Mouse (Mus musculus) gastrocnemius, postnatal 10 days (tissue): Measurements from ENCODE around the gene Tmprss7. TPM values are rescaled to one million over a fixed set of nuclear protein-coding genes. Genes with fewer than 3 reads are reported as not detected.

Experiments
- DNase-seq: peaks from one replicate; pipeline ENCODE4 v3.0.0; 2021; ENCODE audit warnings: mixed read lengths
- long read RNA-seq, 2 experiments: library from polyadenylated mRNA; stranded (forward); transcript quantifications; one replicate each; pipeline ENCODE4 v2.0.0; 2021
- total RNA-seq, 2 experiments: library from RNA; stranded (reverse); gene quantifications; 2 replicates each; pipeline ENCODE4 v1.2.3; 2021

The Tmprss7 gene
- total RNA-seq: not detected
- long read RNA-seq, experiment 1: 0 reads
- long read RNA-seq, experiment 2: 0 reads

GRCm38 (mm10) chr16:45693558-45693957 lies at the start of gene Tmprss7:
TSS of gene Tmprss7 (minus strand) at chr16:45693658.
- no peak for DNase-seq

GRCm38 (mm10) chr16:45742615-45743476 lies 49.4 kb upstream of the Tmprss7 start, which contains the start of gene Abhd10:
TSS of gene Abhd10 (minus strand) at chr16:45742955.
- peak; percentile 98 for DNase-seq

DNA sequence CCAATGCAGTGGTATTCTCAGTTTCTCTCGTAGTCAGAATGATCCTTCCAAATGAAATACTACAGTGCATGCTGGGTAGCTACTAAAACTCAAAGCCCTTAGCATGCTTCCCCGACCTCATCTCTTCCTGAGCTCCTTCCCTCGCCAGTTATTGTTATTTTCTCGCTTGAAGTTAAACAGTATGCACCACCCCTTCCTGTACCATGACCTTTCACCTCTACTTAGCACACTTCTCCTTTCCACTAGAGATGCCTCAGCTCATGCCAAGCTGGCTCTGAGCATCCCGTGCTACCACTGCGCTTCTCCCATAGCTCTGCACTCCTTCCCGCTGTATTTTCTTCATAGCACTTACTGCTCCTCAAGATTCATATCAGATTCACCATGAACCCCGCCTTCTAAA lies 44.4 kb upstream of the Tmprss7 start:
- DNase-seq: no peak

DNA sequence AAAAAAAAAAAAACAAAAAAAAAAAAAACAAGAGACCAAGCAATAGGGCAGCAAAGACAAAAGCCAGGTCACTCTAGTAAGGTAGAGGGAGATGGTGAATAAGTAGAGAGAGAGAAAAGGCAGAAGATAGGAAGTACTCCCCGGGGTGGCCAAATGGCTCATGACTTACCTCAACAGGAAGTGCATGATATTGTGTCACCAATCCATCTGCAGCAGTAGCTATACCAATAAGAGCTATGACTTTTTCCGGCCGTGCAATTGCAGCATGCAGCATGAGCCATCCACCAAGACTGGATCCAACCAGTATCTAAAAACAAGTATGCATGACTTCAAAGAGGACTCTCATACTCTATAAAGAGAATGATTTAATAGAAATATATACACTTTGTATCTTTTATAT lies 43.3 kb upstream of the Tmprss7 start:
- DNase-seq: no peak

DNA sequence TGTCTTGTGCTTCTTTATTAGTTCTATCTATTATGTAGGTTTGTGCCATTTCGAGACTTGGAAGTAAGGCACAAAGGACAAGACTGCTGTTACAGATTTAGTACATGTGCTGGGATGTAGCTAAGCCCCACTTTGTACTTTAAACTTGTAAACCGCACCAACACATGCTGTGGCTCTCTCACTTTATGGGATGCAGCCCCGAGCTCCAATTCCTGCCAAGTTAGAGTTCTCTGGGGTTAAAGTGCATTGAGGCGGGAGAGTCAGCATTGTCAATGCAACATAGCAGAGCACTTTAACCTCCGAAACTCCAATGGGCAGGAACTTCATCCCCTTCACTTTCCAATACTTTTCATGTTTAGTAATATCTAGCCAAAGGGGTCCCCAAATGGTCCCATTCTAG lies 35.7 kb upstream of the Tmprss7 start:
- DNase-seq: no peak

DNA sequence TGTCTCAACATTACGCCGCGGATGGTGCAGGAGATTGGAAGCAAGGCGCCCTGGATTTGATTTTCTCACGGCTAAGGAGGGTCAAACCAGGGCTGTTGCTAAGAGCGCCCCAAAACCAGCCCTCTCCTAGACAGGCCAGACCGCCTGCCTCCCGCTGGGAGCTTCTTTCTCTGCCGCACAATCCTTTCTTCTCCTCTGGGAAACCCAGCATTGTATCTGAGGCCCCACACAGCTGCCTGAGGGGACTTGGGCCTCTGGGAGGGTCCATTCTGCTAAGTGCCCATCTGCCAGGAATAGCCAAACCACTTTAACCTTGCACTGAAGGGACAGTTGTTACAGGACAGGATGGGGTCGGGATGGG lies 31.3 kb upstream of the Tmprss7 start:
- no peak for DNase-seq

- DNase-seq: peak; percentile 32
Observed at GRCm38 (mm10) chr16:45724061-45724741, 30.7 kb upstream of the Tmprss7 start, which contains the start of gene Tagln3. TSS of gene Tagln3 (minus strand) at chr16:45724608.

DNA sequence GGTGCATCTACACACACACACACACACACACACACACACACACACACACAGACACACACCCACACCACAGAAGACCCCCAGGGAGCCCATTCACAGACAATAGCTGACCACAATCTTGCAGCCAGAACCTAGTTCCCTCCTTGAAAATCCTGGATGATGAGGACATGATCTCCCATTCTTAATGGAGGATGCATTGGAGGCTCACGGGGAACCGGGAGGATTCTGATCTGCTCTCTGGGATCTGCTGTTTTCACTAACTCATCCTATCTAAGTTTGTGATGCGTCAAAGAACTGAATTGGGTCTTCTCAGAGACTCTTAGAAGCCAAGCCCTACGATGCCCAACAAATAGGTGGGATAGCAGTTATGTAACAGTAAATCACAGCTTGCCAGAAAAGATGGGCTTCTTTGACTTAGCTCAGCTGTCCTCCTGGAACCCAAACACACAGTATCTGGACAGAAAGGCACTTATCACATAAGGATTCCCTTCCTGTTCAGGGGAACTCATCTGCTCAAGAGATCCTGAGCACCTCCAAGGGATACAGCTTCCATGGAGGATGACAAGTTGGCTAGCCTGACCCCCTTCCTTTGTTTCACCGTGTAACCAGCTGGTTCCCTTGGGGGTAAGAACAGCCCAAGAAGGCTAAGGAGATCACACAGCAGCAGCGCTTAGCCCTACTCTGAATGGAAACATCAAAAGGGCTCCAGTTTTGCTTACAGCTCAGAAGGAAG lies 29.9 kb upstream of the Tmprss7 start:
- no peak for DNase-seq

- no peak for DNase-seq
Observed at GRCm38 (mm10) chr16:45722460-45722951, 29.0 kb upstream of the Tmprss7 start.

GRCm38 (mm10) chr16:45720022-45720630 lies 26.7 kb upstream of the Tmprss7 start:
- no peak for DNase-seq

DNA sequence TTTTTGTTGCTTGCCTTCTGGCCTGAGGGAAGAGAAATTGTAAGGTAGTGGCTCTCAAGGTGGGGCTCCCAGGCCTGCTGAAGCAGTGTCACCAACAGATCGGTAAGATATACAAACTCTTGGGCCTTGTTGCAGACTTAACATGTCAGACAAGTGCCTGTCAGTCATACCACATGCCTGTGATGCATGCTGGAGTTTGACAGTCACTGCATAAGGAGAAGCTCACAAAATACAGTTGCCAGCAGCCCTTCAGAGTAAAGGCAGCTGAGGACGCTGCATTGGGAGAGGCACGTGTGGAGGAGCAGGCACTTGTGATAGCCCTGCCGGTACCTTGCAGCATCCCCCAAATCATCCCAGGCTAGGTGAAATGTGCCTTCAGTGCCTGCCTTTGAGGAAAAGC lies 24.8 kb upstream of the Tmprss7 start:
- no peak for DNase-seq

- no peak for DNase-seq
Observed at GRCm38 (mm10) chr16:45714489-45715150, 21.2 kb upstream of the Tmprss7 start.

- no peak for DNase-seq
Observed at GRCm38 (mm10) chr16:45713878-45714277, 20.4 kb upstream of the Tmprss7 start.

DNA sequence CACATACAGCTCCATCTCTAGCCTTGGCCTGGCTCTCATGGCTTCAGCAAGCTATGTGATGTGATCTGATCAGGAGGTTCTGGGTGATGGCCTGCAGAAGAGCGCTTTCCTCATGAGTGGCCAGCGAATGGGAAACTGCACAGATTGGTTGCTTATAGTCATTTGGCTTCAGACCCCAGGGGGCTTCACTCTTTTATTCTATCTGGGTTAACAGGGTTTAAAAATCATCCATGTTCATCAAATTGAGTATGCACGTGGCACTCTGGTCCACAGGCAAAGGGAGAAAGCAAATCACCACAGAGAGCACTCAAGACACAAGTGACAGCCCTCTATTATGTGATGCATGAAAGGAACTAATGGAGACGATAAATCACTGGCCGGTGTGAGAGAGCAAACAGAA lies 19.8 kb upstream of the Tmprss7 start:
- no peak for DNase-seq

- no peak for DNase-seq
Observed at GRCm38 (mm10) chr16:45711263-45711662, 17.8 kb upstream of the Tmprss7 start.

DNA sequence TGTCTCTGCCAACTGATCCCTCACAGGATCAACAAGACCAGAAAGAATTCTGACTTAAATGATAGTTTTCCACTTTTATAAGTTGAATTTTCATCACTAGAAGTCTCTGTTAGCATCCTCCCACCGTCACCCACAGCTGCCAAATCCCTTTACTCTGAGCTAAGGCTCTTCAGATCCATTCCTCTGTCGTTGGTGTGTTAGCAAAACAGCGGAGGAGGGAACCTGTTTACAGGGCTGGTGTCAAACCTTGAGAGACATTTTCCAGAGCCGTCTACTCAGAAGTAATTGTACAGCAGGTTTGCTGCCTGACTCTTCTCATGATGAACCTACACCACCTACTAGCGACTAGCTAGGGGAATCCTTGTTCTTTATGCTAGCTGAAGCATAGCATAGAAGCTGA lies 5.8 kb upstream of the Tmprss7 start:
- no peak for DNase-seq

GRCm38 (mm10) chr16:45697996-45698395 lies 4.5 kb upstream of the Tmprss7 start:
- DNase-seq: no peak

DNA sequence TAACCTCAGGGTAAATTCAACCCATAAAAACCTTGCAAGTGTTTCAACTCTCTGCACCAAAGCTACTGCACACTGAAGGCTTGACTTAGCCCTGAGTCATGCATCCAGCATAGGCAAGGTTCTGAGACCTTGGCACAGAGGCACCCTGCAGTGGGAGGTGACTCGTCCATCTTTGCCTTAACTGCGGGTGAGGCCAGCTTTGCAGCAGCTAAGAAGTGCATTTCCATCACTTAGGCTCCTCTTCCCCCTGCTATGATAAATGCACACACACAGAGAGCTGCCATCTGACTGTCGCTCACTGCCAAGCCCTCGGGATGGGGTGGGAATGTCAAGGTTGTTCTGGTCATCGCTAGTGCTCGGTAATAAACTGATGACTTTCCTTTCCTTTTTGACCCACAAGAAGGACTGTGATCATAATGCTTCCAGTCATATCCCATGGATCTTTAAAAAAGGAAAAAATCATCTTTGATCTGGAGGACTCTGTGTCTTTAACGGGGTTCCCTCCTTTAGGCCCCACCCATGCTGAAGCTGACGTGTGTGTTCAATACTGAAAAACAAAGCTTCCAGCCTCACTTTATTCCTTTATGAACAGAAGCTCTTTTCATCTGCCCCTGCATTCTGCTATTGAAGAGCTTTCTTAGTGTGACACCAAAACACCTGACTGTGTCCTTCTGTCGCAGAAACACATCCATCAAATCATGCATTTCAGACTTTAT lies 2.1 kb upstream of the Tmprss7 start:
- no peak for DNase-seq

GRCm38 (mm10) chr16:45692851-45693250 lies 607 bp downstream of the Tmprss7 start:
- no peak for DNase-seq

- DNase-seq: no peak
Observed at GRCm38 (mm10) chr16:45690178-45690577, 3.3 kb downstream of the Tmprss7 start.

GRCm38 (mm10) chr16:45686833-45687232 lies 6.6 kb downstream of the Tmprss7 start:
- DNase-seq: no peak
